Mouse (Mus musculus): ENCODE measurements around the gene Gm12216.
A peak's percentile ranks its signal among the peaks of the same experiment; 100 is the strongest.

DNA sequence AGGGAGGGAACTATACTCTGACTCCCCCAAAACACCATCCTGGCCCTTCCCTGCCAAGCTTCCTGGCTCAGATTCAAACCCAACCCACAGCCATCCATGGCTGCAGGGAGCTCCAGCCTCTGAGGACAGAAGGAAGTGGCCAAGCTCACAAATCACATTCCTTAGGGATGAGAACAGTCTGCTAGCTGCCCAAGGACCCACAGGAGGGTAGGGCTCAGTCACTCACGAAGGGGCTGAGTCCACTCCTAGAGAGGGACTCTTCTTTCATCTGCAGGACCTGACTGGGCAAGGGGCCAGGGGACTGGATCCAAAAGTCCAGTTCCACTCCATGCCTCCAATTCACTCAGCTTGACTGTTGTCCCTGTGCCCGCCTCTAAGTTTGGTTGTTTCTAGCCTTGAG, 97.2 kb downstream of the Gm12216 start:
- TF ChIP-seq POLR2A (IDR thresholded peaks at IDR 0.05; ENCODE audit: insufficient read length, low read depth) (peak; percentile 23), MYOG (IDR thresholded peaks at IDR 0.05; ENCODE audit: control insufficient read depth in 1 of 3, insufficient read depth in 1 of 3, insufficient read length in 2 of 3, low read depth in 2 of 3) (peak in 1 of 3 experiments; percentile 19), E2F4 (IDR thresholded peaks at IDR 0.05; ENCODE audit: insufficient read depth) (no peak), TCF12 (IDR thresholded peaks at IDR 0.05; ENCODE audit: insufficient read depth, poor library complexity, severe bottlenecking) (no peak), SRF (IDR thresholded peaks at IDR 0.05; ENCODE audit: control insufficient read depth, insufficient read length, low read depth) (no peak), USF1 (IDR thresholded peaks at IDR 0.05; ENCODE audit: low read depth) (no peak)

Measured in myocyte (in vitro differentiated cells).